Mouse (Mus musculus) frontal cortex, adult 2 months (tissue): ENCODE measurements around the gene Amh. TPM values are rescaled to one million over a fixed set of nuclear protein-coding genes. Genes with fewer than 3 reads are reported as not detected.

Experiments used
- DNase-seq, 2 experiments: peaks; one replicate each; pipeline ENCODE4 v3.0.0; 2022; ENCODE audit warnings: low spot score in 1 of 2; ENCODE audit errors: extremely low spot score in 1 of 2
- polyA plus RNA-seq: library from polyadenylated mRNA; depleted of rRNA; stranded (reverse); fragments of >200 nt; gene quantifications from 2 replicates; pipeline ENCODE4 v1.2.3, GENCODE M21; 2012

Gene Amh
- polyA plus RNA-seq, 1 experiment: 2.6 TPM

DNA sequence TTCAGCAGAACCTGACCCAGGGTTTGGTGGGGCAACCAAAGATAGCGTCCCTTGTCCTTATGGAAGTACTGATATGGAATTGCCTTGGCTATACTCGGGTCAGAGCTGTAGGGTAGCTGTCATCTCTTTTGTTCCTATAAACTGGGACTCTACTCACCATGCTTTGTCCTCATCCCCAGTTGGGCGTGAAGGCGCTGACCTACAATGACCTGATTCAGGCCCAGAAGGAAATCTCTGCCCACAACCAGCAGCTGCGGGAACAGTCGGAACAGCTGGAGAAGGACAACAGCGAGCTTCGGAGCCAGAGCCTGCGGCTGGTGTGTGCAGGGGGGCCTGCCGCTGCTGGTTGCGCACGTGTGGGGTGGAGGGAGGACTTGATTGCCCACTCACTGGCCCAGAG is 20.2 kb upstream of the Amh start:
- no peak for DNase-seq

DNA sequence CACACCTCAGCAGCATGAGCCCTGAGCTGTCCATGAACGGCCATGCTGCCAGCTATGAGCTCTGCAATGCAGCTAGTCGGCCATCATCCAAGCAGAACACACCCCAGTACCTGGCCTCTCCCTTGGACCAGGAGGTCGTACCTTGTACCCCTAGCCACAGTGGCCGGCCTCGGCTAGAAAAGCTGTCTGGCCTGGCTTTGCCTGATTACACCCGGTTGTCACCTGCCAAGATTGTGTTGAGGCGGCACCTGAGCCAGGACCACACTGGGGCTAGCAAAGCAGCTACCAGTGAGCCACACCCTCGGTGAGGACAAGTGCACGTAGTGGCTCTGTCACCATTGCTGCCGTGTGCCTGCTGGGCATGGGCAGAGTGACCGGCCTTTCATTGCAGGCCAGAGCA is 19.1 kb upstream of the Amh start:
- DNase-seq: no peak

DNA sequence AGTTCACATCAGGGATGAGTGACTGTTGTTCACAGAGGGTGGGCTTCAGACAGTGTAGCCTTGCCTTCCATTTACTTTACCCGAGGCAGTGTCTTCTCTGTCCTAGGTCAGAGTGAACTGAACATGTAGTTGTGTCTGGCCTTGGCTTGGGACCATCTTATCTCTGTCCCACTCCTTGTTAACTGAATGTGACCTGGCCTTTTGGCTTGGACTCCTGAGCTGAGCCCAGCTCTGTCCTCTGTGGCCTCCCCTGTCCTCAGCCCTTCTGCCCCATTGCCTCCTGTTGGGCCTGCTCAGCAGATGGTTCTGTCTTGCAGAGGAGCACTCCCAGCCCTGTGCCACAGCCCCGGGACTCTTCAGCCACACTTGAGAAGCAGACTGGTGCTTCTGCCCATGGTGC is 17.5 kb upstream of the Amh start:
- DNase-seq: no peak

DNA sequence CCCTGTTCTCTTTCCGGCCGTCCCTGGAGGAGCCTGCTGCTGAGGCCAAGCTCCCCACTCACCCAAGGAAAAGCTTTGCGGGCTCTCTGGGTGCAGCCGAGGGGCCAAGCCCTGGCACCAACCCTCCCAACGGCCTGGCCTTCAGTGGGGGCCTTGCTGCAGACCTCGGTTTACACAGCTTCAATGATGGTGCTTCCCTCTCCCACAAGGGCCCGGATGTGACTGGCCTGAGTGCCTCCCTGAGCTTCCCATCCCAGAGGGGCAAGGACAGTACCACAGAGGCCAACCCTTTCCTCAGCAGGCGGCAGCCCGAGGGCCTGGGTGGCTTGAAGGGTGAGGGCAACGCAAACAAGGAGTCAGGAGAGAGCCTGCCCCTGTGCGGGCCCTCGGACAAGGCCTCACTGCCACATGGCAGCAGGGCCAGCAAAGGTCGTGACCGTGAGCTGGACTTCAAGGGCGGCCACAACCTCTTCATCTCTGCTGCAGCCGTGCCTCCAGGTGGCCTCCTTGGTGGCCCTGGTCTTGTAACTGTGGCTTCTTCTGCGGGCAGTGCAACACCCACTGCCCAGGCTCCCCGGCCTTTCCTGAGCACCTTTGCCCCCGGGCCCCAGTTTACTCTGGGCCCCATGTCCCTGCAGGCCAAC is 14.2 kb upstream of the Amh start:
- DNase-seq: no peak

DNA sequence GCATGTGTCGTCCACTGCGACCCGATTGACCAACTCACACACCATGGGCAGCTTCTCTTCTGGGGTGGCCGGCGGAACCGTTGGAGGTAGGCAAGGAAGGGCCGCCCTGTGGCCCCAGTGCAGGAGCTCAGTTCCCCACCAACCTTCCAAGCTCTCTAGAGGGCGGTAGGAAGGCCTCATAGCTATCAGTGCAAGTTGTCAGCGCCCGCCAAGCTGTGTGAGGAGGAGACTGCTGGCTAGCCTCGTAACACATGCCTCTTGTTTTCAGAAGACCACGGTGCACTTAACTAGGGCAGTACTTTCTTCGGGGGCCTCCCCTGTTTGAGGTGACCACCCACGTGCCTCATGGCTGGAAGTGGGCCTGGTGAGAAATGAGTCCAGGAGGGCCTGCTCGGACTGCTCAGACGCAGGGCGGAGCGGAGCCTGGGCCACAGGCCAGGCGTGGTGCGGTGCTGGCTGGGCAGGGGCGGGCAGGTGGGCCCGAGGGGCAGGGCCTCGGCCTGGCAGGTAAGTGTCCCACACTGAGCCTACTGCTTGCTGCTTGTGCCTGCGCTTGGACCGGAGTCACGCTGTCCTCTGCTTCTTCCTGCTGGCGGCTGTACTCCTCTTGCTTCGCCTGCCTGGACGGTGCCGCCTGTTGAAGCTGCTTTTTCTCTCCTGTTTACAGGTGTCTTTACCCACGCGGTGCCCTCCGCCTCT is 13.4 kb upstream of the Amh start:
- DNase-seq: peak in 1 of 2 experiments; percentile 28

DNA sequence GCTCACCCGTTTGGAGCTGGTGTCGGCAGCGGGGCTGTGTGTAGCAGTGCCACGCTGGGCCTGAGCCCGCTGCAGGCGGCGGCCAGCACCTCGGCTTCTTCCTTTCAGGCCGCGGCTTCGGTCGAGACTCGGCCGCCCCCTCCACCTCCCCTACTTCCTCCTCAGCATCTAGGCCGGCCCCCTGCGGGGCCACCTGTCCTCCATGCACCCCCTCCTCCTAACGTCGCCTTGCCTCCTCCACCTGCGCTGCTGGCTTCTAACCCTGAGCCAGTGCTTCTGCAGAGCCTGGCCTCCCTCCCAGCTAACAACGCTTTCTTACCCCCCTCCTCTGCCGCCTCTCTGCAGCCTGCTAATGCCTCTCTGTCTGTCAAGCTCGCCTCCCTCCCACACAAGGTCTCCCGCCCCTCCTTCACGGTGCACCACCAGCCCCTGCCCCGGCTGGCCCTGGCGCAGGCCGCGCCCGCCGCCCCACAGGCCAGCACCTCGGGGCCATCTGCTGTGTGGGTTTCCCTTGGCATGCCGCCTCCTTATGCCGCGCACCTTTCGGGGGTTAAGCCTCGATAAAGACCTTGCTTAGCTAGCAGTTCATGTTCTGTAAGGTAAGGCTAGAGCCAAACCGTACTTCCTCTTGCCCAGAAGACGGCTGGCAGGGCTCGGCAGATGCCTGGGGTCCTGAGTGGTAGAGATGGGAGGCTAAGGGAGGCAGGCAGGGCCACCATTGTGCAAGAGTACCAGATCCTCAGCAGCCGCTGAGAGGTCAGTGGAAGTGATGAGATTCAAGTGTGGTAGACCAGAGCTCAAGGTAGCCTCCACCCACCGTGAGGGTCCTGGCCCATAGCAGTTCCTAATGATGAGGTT is 12.6 kb upstream of the Amh start:
- peak in 1 of 2 experiments; percentile 39 for DNase-seq

DNA sequence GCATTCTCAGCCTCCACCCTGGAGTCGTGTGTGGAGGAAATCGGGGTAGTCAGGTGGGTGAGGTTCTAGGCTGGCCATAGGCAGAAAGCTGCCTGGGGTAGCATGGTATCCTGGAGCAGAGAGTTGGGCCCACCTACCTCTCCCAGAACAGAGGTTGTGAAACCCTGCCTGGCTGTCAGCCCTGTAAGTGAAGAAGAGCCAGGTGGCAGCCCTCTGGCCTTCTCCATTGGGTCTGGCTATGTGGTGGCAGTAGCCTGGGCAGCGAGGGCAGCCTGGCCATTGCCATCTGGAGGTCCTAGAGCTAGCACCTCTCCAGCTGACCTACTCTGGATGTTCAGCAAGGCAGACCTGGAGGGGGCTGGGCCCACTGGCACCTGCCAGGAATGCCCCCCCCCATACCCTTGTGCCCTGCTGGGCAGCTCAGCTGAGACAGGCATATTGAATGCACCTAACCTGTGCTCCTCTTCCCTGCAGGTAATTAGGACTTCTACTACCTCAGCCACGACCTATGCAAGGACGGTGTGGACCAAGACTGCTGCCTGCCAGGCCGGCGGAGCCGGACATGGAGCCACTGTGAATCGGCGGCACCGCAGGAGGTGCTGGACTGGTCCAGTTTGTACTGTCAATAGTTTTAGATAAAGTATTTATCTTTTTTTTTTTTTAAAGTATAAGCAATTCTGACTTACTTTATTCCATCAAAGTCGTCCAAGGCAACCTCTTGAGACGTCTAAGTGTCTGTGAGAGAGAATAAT is 11.8 kb upstream of the Amh start:
- no peak for DNase-seq

DNA sequence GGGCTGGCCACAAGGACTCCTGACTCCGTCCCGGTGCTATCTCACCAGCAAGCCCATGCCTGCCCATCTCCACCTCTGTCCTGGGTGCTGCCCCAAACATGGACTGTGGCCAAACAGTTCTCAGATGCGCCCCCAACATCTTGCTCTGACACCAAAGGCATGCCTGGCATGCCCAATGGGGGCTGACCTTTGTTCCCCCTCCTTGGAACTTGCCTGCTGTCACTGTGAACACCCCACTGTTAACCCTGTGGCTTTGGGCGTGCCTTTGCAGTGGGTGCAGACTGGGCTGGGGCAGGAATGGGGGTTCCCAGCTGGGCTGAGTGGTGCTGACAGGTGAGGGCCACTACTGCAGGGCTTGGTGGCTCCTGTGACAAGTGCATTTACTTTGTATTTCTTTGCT is 11.2 kb upstream of the Amh start:
- DNase-seq: no peak

DNA sequence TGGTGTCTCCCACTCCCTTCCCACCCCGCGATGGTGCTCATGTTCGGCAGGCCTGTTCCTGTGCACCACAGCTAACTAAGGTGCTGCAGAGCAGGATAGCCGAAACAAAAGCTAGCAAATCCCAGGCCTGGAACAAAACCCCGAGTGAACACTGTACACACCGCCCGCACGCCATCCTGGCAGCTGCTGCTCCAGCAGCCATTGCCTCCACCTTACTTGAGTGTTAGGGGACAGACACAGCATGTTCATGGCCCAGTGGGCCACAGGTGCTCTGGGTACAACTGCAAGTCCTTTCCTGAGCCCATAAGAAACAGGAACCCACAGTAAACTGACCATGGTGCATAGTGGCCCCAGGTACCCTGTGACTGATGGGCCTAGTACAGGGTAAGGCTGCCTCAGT is 10.3 kb upstream of the Amh start:
- DNase-seq: no peak

DNA sequence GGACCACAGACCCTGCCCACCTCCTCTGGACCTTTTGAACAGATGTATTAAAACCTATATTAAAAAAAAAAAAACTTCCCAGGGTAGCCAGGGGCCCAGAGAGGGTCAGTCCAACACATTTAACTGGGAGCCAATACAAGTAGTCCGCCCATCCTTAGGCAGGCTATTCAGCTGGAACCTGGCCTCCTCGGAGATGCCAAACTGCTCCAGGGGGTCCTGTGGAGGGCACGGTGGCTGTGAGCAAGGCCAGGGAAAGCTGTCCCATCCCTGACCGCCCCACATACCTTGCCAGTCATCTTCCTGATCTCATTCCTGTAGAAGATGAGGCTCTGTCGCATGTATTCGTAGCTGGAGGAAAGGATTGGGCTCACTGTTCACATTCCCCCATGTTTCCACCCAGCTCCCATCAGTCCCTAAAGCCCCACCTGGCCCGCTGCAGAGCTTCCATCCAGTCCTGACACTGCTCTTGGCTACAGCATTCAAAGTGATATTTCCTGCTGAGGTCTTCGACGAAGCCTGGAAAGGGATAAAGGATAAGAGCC is 8.7 kb upstream of the Amh start:
- no peak for DNase-seq

DNA sequence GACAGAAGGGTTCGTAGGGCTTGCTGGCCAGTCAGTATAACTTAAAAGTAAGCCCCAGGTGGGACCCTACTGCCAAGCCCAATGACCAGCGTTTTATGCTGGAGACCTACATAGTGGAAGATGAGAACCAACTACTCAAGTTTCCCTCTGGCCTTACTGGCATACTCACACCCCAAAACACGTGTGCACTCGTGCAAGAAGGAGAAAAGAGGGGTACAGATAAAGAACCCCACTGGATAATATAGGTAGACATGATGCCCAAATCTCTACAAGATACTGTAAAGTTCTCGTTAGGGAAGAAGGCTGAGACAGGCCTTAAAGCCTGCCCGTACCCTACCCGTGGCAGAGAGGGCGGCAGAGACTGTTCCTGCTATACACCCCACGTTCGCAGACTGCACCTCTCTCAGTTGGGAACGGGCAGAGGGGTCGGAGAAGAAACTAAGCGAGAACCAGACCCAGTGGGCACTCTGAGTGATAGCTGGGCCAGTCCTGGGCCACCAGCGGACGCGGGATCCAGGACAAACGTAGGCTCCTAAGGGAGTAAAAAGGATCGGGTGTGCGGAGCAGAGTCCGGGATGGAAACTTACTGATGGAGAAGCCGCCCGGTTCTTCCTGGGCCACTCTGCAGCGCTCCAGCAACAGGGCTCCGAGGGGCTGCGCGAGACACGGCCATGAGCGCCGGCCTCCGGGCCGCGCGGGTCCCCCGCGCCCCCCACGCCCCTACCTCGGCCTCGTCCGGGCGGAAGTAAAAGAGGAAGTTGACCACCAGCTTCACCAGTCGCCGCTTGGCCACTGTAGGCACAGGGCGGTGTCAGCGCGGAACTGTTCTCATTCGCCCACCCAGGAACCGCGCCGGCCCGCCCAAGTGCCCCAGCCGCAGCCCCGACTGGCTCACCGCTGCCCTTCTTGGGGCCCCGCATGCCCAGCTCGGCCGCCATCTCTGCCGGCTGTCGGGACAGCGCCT is 7.6 kb upstream of the Amh start:
- DNase-seq: no peak

DNA sequence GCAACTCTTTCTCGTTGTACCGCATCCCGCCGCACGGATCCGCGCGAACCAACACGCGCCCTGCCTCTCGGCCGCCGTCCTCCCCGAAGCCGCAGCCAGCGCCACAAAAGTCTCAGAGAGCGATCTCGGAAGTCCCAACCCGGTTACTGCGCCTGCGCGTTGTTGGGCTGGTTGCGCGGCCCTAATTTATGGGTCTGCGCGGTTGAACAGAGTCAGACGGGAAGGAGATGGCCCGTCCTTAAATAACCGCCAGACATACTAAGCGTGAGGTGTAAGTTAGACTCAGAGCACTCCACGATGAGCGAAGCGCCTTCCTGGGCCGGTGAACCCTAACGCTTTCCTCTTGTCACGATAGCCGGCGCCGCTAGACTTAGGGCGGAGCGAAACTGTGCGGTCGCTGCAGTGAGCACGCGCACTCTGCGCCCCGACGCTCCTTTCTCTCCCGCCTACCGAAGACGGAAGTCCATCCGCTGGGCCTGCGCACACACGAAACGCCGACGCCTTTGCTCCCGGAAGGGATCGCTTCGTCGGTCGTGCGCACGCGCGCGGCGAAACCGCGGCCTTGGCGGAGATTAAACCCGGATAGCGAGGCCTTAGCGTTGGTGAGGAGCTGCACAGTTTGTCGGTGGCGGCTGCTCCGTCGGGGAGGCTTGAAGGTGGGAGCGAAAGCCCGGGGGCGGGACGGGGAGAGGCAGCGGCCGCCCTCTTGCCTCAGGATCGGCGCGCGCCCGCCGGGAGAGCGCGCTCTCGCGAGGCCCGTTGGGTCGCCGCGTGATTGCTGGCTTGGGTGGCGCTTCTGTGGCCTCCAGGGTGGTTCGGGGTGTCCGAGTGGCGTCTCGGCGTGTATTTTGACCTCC is 6.7 kb upstream of the Amh start, which contains the start of the genes Sf3a2 and Plekhj1:
Gene Sf3a2, plus strand, starts transcription at position 49 of the 857 bp plus-strand sequence.
Gene Plekhj1, minus strand, starts transcription at position 477 of the 857 bp plus-strand sequence.
- peak; percentile 91 to 97 for DNase-seq

DNA sequence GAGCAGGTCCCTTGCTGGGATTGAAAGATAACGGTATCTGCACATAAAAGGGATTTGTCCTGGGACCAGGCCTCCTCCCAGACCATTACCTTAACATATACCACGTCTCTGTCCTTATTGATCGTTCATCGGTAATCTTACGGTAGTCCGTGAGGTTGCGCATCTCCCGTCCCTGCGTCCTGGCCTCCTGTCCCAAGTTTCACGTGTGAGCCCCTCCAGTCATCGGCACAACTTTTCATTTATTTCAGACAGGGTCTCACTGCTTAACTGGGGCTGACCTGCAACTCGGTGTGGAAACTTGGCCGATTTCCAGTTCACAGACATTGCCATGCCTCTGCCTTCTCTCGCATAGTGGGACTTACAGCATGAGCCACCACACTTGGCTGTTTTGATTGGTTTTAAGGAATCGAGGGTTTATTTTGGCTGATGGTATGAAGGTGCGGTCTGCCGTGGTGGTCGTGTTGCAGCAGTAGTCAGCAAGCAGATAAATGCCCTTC is 5.9 kb upstream of the Amh start:
- no peak for DNase-seq

DNA sequence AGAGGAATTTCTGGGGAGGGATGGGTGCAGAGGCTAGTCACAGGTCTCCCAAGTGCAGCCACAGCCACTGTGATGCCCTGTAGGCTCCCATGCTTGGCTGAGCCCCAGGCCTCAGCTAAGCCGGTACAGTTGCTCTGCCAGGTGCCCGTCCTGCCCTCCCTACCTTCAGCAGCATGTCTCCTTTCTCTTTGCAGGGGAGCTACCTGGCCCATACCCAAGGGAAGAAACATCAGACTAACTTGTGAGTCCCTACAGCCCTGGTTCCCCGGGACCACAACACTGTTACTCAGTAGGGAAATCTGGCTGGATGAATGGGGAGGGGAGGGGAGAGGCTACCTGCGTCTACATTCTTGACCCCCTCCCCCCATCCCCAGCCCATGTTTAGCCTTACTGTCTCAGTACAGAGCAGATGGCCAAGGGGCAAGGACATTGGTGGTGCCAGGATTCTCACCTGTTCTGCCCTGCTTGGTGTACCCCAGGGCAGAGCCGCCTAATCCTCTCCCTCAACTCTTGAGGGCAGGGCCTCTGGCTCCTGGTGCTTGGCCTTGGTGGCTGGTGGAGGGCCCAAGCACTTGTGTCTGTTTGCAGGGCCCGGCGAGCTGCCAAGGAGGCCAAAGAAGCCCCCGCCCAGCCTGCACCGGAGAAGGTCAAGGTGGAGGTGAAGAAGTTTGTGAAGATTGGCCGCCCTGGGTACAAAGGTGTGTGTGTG is 2.7 kb upstream of the Amh start:
- no peak for DNase-seq

DNA sequence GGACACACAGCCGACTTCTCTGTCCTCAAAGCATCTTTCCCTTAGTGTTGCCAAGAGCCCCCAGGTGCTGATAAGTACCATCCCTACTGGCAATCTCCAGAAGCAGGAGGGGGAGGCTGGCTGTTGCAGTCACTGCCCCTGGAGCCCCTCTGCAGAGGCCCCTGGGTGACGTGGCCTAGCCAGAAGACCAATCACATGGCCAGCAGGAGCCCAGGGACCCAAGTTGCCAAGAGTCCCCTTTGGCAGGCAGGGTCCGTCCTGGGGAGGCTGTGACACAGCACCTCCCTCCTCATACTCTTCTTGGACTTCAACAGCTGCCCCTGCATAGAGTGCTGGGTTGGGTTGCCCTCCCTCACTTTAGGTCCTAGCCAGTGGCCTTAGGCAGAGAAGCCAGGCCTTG is 2.0 kb upstream of the Amh start:
- no peak for DNase-seq

DNA sequence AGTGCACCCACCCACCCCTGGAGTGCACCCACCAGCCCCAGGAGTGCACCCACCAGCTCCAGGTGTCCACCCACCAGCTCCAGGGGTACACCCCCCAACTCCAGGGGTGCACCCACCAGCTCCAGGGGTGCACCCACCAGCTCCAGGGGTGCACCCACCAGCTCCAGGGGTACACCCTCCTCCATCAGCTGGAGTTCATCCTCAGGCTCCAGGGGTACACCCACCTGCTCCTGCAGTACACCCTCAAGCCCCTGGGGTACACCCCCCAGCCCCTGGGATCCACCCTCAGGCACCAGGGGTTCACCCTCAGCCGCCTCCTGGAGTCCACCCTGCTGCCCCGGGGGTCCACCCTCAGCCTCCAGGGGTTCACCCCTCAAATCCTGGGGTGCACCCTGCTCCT is 703 bp upstream of the Amh start:
- no peak for DNase-seq

DNA sequence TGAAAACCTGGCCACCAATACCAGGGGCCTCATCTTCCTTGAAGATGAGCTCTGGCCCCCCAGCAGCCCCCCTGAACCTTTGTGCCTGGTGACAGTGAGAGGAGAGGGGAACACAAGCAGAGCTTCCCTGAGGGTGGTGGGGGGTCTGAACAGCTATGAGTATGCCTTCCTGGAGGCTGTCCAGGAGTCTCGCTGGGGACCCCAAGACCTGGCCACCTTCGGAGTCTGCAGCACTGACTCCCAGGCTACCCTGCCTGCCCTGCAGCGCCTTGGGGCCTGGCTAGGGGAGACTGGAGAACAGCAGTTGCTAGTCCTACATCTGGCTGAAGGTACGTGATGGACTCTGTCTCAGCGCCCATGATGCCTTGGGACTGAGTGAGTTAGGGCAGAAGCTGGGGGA is 279 bp downstream of the Amh start:
- no peak for DNase-seq

DNA sequence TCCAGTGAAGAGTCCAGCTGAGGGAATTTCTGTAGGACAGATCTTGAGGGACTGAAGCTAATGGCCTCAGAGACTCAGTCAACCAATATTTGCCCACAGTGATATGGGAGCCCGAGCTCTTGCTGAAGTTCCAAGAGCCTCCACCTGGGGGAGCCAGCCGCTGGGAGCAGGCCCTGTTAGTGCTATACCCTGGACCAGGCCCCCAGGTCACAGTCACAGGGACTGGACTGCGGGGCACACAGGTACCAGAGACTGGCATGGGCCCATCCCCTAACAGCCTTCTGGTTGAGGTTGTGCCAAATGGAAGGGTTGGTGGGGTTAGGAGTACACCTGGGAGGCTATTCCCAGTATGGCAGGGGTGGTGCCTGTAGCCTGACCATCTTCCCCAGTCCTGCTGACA is 882 bp downstream of the Amh start:
- peak in 1 of 2 experiments; percentile 87 for DNase-seq
